Mouse (Mus musculus): Measurements from ENCODE around the gene Rpa1. TPM values are rescaled to one million over a fixed set of nuclear protein-coding genes. Genes with fewer than 3 reads are reported as not detected.

Gene Rpa1
- polyA plus RNA-seq, 1 experiment: 53.3 TPM

- DNase-seq (ENCODE audit: low read depth): no peak
- no peak for TF ChIP-seq CTCF (IDR thresholded peaks at IDR 0.05; ENCODE audit: borderline replicate concordance, extremely low read depth, insufficient read depth, insufficient read length)
- TF ChIP-seq POLR2A (IDR thresholded peaks at IDR 0.05; ENCODE audit: borderline replicate concordance, extremely low read depth, insufficient read depth, insufficient read length, poor library complexity, severe bottlenecking): no peak
These were observed 65.5 kb downstream of the Rpa1 start for GRCm38 (mm10) chr11:75282496-75283120.

GRCm38 (mm10) chr11:75281380-75282256 is 66.5 kb downstream of the Rpa1 start:
- TF ChIP-seq POLR2A (IDR thresholded peaks at IDR 0.05; ENCODE audit: borderline replicate concordance, extremely low read depth, insufficient read depth, insufficient read length, poor library complexity, severe bottlenecking) (no peak), CTCF (IDR thresholded peaks at IDR 0.05; ENCODE audit: borderline replicate concordance, extremely low read depth, insufficient read depth, insufficient read length) (no peak)
- peak; percentile 61 for DNase-seq (ENCODE audit: low read depth)

GRCm38 (mm10) chr11:75280435-75281001 is 67.6 kb downstream of the Rpa1 start:
- no peak for DNase-seq (ENCODE audit: low read depth)
- no peak for TF ChIP-seq CTCF (IDR thresholded peaks at IDR 0.05; ENCODE audit: borderline replicate concordance, extremely low read depth, insufficient read depth, insufficient read length)

- no peak for DNase-seq (ENCODE audit: low read depth)
- TF ChIP-seq POLR2A (IDR thresholded peaks at IDR 0.05; ENCODE audit: borderline replicate concordance, extremely low read depth, insufficient read depth, insufficient read length, poor library complexity, severe bottlenecking) (no peak), CTCF (IDR thresholded peaks at IDR 0.05; ENCODE audit: borderline replicate concordance, extremely low read depth, insufficient read depth, insufficient read length) (no peak)
These were observed 68.1 kb downstream of the Rpa1 start for GRCm38 (mm10) chr11:75280066-75280410.

- DNase-seq (ENCODE audit: low read depth): no peak
These were observed 68.6 kb downstream of the Rpa1 start for GRCm38 (mm10) chr11:75279342-75280065.

GRCm38 (mm10) chr11:75279013-75279341 is 69.1 kb downstream of the Rpa1 start:
- TF ChIP-seq POLR2A (IDR thresholded peaks at IDR 0.05; ENCODE audit: borderline replicate concordance, extremely low read depth, insufficient read depth, insufficient read length, poor library complexity, severe bottlenecking): no peak
- TF ChIP-seq CTCF (IDR thresholded peaks at IDR 0.05; ENCODE audit: borderline replicate concordance, extremely low read depth, insufficient read depth, insufficient read length): no peak
- DNase-seq (ENCODE audit: low read depth): no peak

More at GRCm38 (mm10) chr11:75279342-75280065, 68.6 kb downstream of the Rpa1 start:
- TF ChIP-seq CTCF (IDR thresholded peaks at IDR 0.05; ENCODE audit: borderline replicate concordance, extremely low read depth, insufficient read depth, insufficient read length): no peak
- TF ChIP-seq POLR2A (IDR thresholded peaks at IDR 0.05; ENCODE audit: borderline replicate concordance, extremely low read depth, insufficient read depth, insufficient read length, poor library complexity, severe bottlenecking): no peak

GRCm38 (mm10) chr11:75278115-75278514 is 70.0 kb downstream of the Rpa1 start:
- DNase-seq (ENCODE audit: low read depth): no peak
- TF ChIP-seq POLR2A (IDR thresholded peaks at IDR 0.05; ENCODE audit: borderline replicate concordance, extremely low read depth, insufficient read depth, insufficient read length, poor library complexity, severe bottlenecking) (no peak), CTCF (IDR thresholded peaks at IDR 0.05; ENCODE audit: borderline replicate concordance, extremely low read depth, insufficient read depth, insufficient read length) (no peak)

- no peak for DNase-seq (ENCODE audit: low read depth)
- no peak for TF ChIP-seq CTCF (IDR thresholded peaks at IDR 0.05; ENCODE audit: borderline replicate concordance, extremely low read depth, insufficient read depth, insufficient read length)
- no peak for TF ChIP-seq POLR2A (IDR thresholded peaks at IDR 0.05; ENCODE audit: borderline replicate concordance, extremely low read depth, insufficient read depth, insufficient read length, poor library complexity, severe bottlenecking)
These were observed 73.1 kb downstream of the Rpa1 start for GRCm38 (mm10) chr11:75275035-75275434.

- no peak for TF ChIP-seq CTCF (IDR thresholded peaks at IDR 0.05; ENCODE audit: borderline replicate concordance, extremely low read depth, insufficient read depth, insufficient read length)
- no peak for TF ChIP-seq POLR2A (IDR thresholded peaks at IDR 0.05; ENCODE audit: borderline replicate concordance, extremely low read depth, insufficient read depth, insufficient read length, poor library complexity, severe bottlenecking)
- peak; percentile 82 for DNase-seq (ENCODE audit: low read depth)
These were observed 74.7 kb downstream of the Rpa1 start for GRCm38 (mm10) chr11:75273466-75273865.

GRCm38 (mm10) chr11:75270985-75271434 is 77.1 kb downstream of the Rpa1 start:
- no peak for TF ChIP-seq CTCF (IDR thresholded peaks at IDR 0.05; ENCODE audit: borderline replicate concordance, extremely low read depth, insufficient read depth, insufficient read length)
- no peak for TF ChIP-seq POLR2A (IDR thresholded peaks at IDR 0.05; ENCODE audit: borderline replicate concordance, extremely low read depth, insufficient read depth, insufficient read length, poor library complexity, severe bottlenecking)
- peak; percentile 82 for DNase-seq (ENCODE audit: low read depth)

Data from brain, embryonic 14.5 days (tissue).